Mouse (Mus musculus): Measurements from ENCODE around the gene Galk2. TPM values are rescaled to one million over a fixed set of nuclear protein-coding genes. Genes with fewer than 3 reads are reported as not detected.

Galk2 gene
- polyA plus RNA-seq, 1 experiment, result 0.04 TPM

GRCm38 (mm10) chr2:125914167-125914566 is 55.3 kb downstream of the Galk2 start:
- H3K9me3 ChIP-seq (ENCODE audit: control insufficient read depth, low read length), result no peaks in the 10 kb centered on the region
- H3K4me3 ChIP-seq (replicated peaks), result no peak overlapping the region
- peaks cover 4% of the 10 kb centered on the region; the same call in 1 of the 2 replicates for H3K4me1 ChIP-seq (ENCODE audit: control insufficient read depth)
- H3K36me3 ChIP-seq (ENCODE audit: control insufficient read depth), result no peaks in the 10 kb centered on the region
- no peak for TF ChIP-seq GATA1 (IDR thresholded peaks at IDR 0.05; ENCODE audit: low read length)
- no peaks in the 10 kb centered on the region for H3K27me3 ChIP-seq (ENCODE audit: control insufficient read depth)

GRCm38 (mm10) chr2:125914713-125915112 is 55.8 kb downstream of the Galk2 start:
- Histone ChIP-seq H3K4me3 (replicated peaks) (no peak overlapping the region), H3K27me3 (ENCODE audit: control insufficient read depth) (no peaks in the 10 kb centered on the region), H3K9me3 (ENCODE audit: control insufficient read depth, low read length) (no peaks in the 10 kb centered on the region), H3K36me3 (ENCODE audit: control insufficient read depth) (no peaks in the 10 kb centered on the region), H3K4me1 (ENCODE audit: control insufficient read depth) (no peaks in the 10 kb centered on the region)
- TF ChIP-seq TAL1 (IDR thresholded peaks at IDR 0.05; ENCODE audit: low read length) (no peak), GATA1 (IDR thresholded peaks at IDR 0.05; ENCODE audit: low read length) (no peak)

DNA sequence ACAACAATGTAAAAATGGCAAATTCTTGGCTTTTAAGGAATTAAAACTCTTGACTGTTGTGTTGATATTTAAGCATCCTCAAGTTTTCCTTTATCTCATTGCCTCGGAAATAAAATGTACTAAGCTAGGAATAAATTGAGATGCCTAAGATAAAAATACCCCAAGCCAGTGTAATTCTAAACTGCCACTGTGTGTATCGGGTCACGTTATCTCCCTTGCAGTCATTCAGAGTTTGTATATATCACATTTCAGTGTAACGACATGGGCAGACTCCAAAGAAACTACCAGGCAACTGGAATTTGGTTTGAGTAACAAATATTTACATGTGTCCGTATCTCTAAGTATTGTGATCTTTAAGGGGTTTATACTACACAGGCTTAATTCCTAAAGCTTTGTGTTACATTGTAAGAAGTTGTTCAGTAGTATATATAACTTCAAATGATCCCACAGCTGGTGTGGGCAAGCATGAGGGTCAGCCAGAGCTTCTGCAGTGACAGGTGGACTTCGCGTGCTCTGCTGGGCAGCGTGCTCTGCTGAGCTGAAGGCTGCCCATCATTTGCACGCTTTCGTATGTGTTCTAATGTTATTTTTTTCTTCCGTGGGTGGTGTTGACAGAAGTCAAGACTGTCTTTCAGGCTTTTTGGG is 57.9 kb downstream of the Galk2 start:
- Histone ChIP-seq H3K4me1 (ENCODE audit: control insufficient read depth) (no peaks in the 10 kb centered on the region), H3K4me3 (replicated peaks) (no peak overlapping the region), H3K27me3 (ENCODE audit: control insufficient read depth) (no peaks in the 10 kb centered on the region), H3K9me3 (ENCODE audit: control insufficient read depth, low read length) (no peaks in the 10 kb centered on the region), H3K36me3 (ENCODE audit: control insufficient read depth) (no peaks in the 10 kb centered on the region)
- TF ChIP-seq TAL1 (IDR thresholded peaks at IDR 0.05; ENCODE audit: low read length) (no peak), GATA1 (IDR thresholded peaks at IDR 0.05; ENCODE audit: low read length) (no peak)

GRCm38 (mm10) chr2:125917297-125917679 is 58.4 kb downstream of the Galk2 start:
- no peaks in the 10 kb centered on the region for H3K36me3 ChIP-seq (ENCODE audit: control insufficient read depth)
- H3K4me1 ChIP-seq (ENCODE audit: control insufficient read depth), result no peaks in the 10 kb centered on the region
- H3K4me3 ChIP-seq (replicated peaks), result no peak overlapping the region
- TF ChIP-seq GATA1 (IDR thresholded peaks at IDR 0.05; ENCODE audit: low read length), result no peak
- TF ChIP-seq TAL1 (IDR thresholded peaks at IDR 0.05; ENCODE audit: low read length), result no peak
- no peaks in the 10 kb centered on the region for H3K27me3 ChIP-seq (ENCODE audit: control insufficient read depth)
- H3K9me3 ChIP-seq (ENCODE audit: control insufficient read depth, low read length), result no peaks in the 10 kb centered on the region

DNA sequence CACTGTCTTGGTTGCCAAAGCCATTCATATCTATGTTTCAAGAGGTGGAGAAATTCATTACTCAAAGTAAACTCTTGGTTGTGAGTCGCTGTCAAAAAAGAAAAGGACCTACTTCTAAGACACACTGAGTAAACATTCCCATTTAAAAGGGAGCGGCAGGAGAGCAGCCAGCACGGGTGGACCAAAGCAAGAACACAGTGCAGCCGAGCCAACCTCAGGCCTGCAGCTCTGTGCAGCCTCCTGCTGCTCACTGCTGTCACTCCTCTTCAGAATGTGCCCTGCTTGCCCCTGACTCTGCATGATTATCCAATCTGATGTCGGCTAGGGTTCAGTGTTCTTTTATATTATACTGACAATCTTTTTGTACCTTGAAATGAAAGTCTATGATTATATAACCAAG is 62.4 kb downstream of the Galk2 start:
- Histone ChIP-seq H3K4me3 (replicated peaks) (no peak overlapping the region), H3K4me1 (ENCODE audit: control insufficient read depth) (peaks cover 3% of the 10 kb centered on the region), H3K27me3 (ENCODE audit: control insufficient read depth) (no peaks in the 10 kb centered on the region), H3K36me3 (ENCODE audit: control insufficient read depth) (no peaks in the 10 kb centered on the region), H3K9me3 (ENCODE audit: control insufficient read depth, low read length) (no peaks in the 10 kb centered on the region)
- TF ChIP-seq GATA1 (IDR thresholded peaks at IDR 0.05; ENCODE audit: low read length) (no peak), TAL1 (IDR thresholded peaks at IDR 0.05; ENCODE audit: low read length) (no peak)

DNA sequence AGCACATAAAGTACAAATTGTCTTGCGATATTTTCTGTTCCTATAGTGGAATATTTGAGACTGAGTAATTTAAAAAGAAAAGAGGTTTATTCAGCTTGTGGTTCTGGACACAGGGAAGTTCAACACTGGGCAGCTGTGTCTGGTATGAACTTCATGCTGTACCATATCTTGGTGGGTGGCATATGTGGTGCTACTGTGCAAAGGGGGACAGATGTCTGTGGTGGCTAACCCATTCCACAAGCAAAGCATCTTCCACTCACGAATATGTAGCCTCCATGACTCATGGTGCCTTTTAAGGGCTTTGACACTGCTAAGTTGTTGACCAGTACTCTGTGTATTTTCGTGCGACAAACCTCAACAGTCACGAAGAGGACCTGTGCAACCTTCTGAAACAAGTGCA is 63.2 kb downstream of the Galk2 start:
- no peak for TF ChIP-seq GATA1 (IDR thresholded peaks at IDR 0.05; ENCODE audit: low read length)
- TF ChIP-seq TAL1 (IDR thresholded peaks at IDR 0.05; ENCODE audit: low read length), result no peak
- Histone ChIP-seq H3K4me3 (replicated peaks) (no peak overlapping the region), H3K27me3 (ENCODE audit: control insufficient read depth) (no peaks in the 10 kb centered on the region), H3K36me3 (ENCODE audit: control insufficient read depth) (no peaks in the 10 kb centered on the region), H3K4me1 (ENCODE audit: control insufficient read depth) (peaks cover 3% of the 10 kb centered on the region), H3K9me3 (ENCODE audit: control insufficient read depth, low read length) (no peaks in the 10 kb centered on the region)

DNA sequence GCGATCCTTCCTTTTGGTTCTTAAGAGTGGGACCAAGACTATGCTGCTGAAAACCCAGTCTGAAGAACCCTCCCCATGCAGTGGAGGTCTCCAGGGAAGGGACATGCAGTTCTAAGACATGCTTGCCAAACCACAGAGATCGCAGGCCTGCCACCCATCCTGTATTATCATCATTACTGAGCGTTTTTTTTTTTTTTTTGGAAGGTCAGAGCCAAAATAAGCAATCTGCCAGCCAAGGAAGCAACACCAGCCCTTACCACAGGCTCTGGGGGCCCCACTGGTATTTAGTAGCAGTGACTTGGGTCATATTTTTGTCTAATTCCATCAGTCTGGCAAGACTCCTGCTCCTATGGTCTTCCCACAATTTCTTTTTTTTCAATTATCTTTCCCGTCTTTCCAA is 64.0 kb downstream of the Galk2 start:
- no peaks in the 10 kb centered on the region for H3K9me3 ChIP-seq (ENCODE audit: control insufficient read depth, low read length)
- TF ChIP-seq GATA1 (IDR thresholded peaks at IDR 0.05; ENCODE audit: low read length) (no peak), TAL1 (IDR thresholded peaks at IDR 0.05; ENCODE audit: low read length) (no peak)
- H3K27me3 ChIP-seq (ENCODE audit: control insufficient read depth), result no peaks in the 10 kb centered on the region
- peaks cover 3% of the 10 kb centered on the region for H3K4me1 ChIP-seq (ENCODE audit: control insufficient read depth)
- H3K4me3 ChIP-seq (replicated peaks), result no peak overlapping the region
- no peaks in the 10 kb centered on the region for H3K36me3 ChIP-seq (ENCODE audit: control insufficient read depth)

GRCm38 (mm10) chr2:125923346-125923745 is 64.4 kb downstream of the Galk2 start:
- H3K36me3 ChIP-seq (ENCODE audit: control insufficient read depth), result no peaks in the 10 kb centered on the region
- no peaks in the 10 kb centered on the region for H3K9me3 ChIP-seq (ENCODE audit: control insufficient read depth, low read length)

DNA sequence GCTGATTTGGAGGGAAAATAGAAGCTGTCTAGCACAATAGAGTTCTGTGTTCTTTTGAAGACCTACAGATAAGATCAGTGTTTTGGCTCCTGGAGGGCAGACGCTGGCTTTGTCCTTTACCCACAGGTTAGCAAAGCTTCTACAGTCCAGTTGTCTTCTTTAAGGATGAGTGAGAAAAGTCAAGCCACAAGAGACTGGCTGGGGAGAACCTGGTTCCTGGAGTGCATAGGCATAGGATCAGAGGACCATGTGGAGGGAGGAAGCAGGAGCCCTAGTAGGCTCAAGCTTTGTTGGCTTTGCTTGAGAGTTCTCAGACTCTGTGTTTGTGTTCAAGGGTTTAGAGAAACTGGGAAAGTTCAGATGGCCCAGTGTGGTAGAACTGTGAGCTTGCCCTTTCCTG is 65.6 kb downstream of the Galk2 start:
- Histone ChIP-seq H3K4me3 (replicated peaks) (no peak overlapping the region), H3K36me3 (ENCODE audit: control insufficient read depth) (no peaks in the 10 kb centered on the region), H3K4me1 (ENCODE audit: control insufficient read depth) (peaks cover 3% of the 10 kb centered on the region), H3K9me3 (ENCODE audit: control insufficient read depth, low read length) (no peaks in the 10 kb centered on the region), H3K27me3 (ENCODE audit: control insufficient read depth) (no peaks in the 10 kb centered on the region)
- no peak for TF ChIP-seq GATA1 (IDR thresholded peaks at IDR 0.05; ENCODE audit: low read length)
- TF ChIP-seq TAL1 (IDR thresholded peaks at IDR 0.05; ENCODE audit: low read length), result no peak

More at GRCm38 (mm10) chr2:125923346-125923745, 64.4 kb downstream of the Galk2 start:
- no peaks in the 10 kb centered on the region for H3K27me3 ChIP-seq (ENCODE audit: control insufficient read depth)
- no peak for TF ChIP-seq GATA1 (IDR thresholded peaks at IDR 0.05; ENCODE audit: low read length)
- no peak for TF ChIP-seq TAL1 (IDR thresholded peaks at IDR 0.05; ENCODE audit: low read length)
- no peak overlapping the region for H3K4me3 ChIP-seq (replicated peaks)
- peaks cover 3% of the 10 kb centered on the region for H3K4me1 ChIP-seq (ENCODE audit: control insufficient read depth)

- Histone ChIP-seq H3K27me3 (ENCODE audit: control insufficient read depth) (no peaks in the 10 kb centered on the region), H3K9me3 (ENCODE audit: control insufficient read depth, low read length) (no peaks in the 10 kb centered on the region), H3K36me3 (ENCODE audit: control insufficient read depth) (no peaks in the 10 kb centered on the region), H3K4me3 (replicated peaks) (no peak overlapping the region), H3K4me1 (ENCODE audit: control insufficient read depth) (peaks cover 3% of the 10 kb centered on the region)
- TF ChIP-seq GATA1 (IDR thresholded peaks at IDR 0.05; ENCODE audit: low read length), result no peak
- no peak for TF ChIP-seq TAL1 (IDR thresholded peaks at IDR 0.05; ENCODE audit: low read length)
Measured at GRCm38 (mm10) chr2:125925081-125925480, 66.2 kb downstream of the Galk2 start.

Measured in erythroblast, embryonic 14.5 days (primary cell).